Mouse (Mus musculus): ENCODE measurements around the gene Bace1.
A peak's percentile ranks its signal among the peaks of the same experiment; 100 is the strongest.

Gene Bace1

DNA sequence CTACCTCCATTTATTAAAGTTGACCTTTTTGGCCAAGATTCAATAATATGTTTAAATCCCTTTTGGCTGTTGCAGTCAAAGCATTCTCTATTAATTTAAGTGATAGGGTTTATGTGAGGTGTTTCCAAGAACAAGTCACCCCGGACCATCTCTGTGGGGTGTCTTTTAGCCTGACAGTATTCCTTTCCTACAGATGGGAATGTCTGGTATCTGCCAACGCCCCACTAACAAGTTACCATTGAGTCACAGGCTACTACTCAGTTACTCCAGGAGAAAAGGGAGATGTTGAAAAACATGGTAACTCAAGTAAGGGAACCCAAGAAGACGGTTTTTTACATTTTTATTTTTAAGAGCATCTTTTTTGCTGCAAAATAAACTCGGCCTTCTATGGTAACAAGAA, 66.8 kb downstream of the Bace1 start:
- DNase-seq (ENCODE audit: low spot score in 2 of 2): no peak

DNA sequence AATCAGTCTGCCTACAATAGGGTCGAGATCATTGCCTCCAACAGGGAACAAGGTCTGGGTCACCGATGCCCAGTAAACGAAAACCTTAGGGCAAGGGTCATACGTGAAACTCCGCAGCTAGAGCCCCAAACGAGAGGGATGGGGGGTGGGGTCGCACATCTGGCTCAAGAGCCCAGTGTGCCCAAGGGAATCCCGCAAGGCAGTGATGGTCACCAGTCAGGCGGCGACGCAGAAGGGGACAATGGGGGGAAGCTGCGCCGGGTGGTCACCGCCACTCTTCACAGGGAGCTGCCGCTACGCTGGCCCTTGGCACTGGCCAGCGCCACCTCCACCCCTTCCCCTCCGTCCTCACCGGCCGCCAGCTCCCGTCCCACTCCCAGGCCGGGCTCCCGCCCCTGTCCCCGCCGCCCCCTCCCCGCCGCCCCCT, 67.4 kb downstream of the Bace1 start:
- DNase-seq (ENCODE audit: low spot score in 2 of 2): peak in 1 of 2 experiments; percentile 7

DNA sequence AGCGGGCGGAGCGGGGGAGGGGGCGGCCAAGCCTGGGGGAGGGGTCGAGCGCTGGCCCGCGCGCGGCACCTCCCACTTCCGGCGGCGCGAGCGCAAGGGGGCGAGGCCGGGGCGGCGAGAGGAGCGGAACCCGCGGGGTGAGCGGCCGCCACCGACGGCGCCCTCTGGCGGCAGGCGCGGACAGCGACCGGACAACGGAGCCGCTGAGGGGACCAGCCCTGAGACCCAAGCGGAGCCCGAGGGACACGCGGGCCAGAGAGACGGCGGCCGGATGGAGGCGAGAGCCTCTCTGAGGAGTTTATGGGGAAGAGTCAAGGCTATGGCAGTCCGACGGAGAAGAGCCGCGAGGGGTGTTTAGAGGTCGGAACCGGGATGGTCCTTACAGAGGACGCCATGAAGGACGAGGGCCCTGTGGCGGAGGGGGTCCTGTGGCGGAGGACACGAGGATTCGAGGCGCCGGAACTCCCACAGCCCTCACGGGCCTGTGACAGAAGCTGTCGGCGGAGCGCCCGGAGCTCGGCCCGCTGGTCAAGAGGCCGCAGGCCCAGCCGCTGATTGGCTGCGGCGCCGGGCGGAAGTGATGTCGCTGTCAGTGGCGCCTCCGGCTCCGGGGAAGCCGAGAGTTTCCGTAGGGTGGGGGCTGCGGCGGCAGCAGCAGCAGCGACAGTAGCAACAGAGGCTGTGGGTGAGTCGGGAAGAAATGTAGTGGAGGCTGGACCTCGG, 68.1 kb downstream of the Bace1 start, which contains the start of the genes Pcsk7 and Rnf214:
TSS of gene Pcsk7 (plus strand) at position 143 of the 723 bp plus-strand sequence.
TSS of gene Rnf214 (minus strand) at position 557 of the 723 bp plus-strand sequence.
- peak; percentile 82 to 92 for DNase-seq (ENCODE audit: low spot score in 2 of 2)

DNA sequence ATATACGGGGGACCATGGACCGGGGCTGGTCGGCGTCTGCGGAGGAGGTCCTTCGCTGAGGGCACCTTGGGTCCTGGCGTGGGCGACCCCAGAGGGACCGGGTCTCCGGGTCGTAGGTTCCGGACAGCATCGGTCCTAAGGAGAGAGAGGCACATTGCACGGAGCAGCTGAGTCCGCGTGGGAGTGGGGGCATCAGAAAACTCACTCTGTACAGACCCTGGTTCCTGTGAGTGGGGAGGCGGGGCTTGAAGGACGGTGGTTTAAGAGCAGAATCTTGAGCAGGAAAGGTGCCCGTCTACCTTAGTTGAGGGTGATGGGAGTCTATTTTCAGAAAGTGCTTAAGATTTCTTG, 68.7 kb downstream of the Bace1 start:
- peak in 1 of 2 experiments; percentile 16 for DNase-seq (ENCODE audit: low spot score in 2 of 2)

DNA sequence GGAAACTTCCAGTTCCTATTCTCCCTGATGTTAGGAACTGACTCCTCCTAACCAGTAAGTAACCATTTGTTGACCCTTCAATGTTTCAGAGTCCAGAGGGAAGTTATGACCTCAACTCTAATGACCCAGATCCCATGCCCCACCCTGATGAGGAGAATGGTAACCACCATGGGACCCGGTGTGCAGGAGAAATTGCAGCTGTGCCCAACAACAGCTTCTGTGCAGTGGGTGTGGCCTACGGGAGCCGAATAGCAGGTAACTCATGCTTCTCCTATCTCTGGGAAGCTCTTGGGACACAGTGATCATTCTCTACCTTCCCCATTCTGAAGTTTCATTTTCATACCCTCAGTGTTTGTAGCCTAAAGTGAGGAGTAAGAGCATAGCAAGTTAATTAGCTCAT, 72.6 kb downstream of the Bace1 start:
- DNase-seq (ENCODE audit: low spot score in 2 of 2): no peak

DNA sequence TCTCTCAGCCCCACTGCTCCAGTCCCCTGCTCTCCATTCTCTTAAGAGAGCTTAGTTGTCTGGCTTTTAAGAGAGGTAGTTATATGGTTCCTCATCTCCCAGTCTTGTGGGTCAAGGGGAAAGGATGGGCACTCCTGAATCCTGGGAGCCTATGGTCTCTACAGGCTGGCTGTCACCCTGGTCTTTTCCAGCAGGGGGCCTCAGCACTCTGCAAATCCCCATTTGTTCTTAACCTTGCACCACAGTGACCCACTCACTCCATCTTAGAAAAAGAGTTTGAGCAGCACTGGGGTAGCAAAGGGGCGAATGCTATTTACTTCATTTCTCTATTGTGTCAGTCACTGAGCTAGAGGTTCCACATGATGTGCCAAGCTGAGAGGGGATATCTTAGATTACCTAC, 73.3 kb downstream of the Bace1 start:
- DNase-seq (ENCODE audit: low spot score in 2 of 2): peak in 1 of 2 experiments; percentile 50
